In genomic region chr11:108770064-108770463, GRCm38 (mm10) we compare ENCODE assay signal across 27 mouse cellular contexts.
DNase-seq lines count a peak whose midpoint lies in the region; ATAC-seq and TF ChIP-seq lines count a peak whose summit lies in the region.
"Had no signal": no experiment of that assay in that cellular context is flagged by ENCODE, and none has a peak within 500 bp of the region (broad histone marks: within the 10 kb centered on the region; RNA-seq: fewer than 3 reads in every experiment).

No protein-coding gene starts in this region.

- peak; percentile 26 for DNase-seq in gastrocnemius, adult 2 months
- DNase-seq in gastrocnemius, postnatal 25 days, result no peak
- DNase-seq in midbrain, embryonic 10.5 days (ENCODE audit: low spot score), result no peak
- DNase-seq in midbrain, postnatal 0 days (ENCODE audit: low spot score), result no peak
- DNase-seq in embryonic facial prominence, embryonic 11.5 days (ENCODE audit: low spot score), result peak; percentile 35
- DNase-seq in hindbrain, embryonic 14.5 days (ENCODE audit: low spot score), result no peak
- DNase-seq: adrenal gland, adult 8-10 months; cerebellum, adult 18-20 months; cerebellum, postnatal 10 days; forebrain, postnatal 0 days; gastrocnemius, postnatal 14 days; heart, adult 11 months; kidney, postnatal 4 days; lung, postnatal 4 days; thymus, postnatal 14 days had no signal

- H3K27me3 ChIP-seq in midbrain, embryonic 10.5 days (ENCODE audit: low read depth, poor library complexity, severe bottlenecking), result no peaks in the 10 kb centered on the region
- H3K27me3 ChIP-seq in midbrain, postnatal 0 days (ENCODE audit: insufficient read depth, low read length), result no peaks in the 10 kb centered on the region
- H3K27me3 ChIP-seq in embryonic facial prominence, embryonic 11.5 days (ENCODE audit: control insufficient read depth, insufficient read depth, low read length), result no peaks in the 10 kb centered on the region
- no peaks in the 10 kb centered on the region for H3K27me3 ChIP-seq in neural tube, embryonic 15.5 days (replicated peaks)
- no peaks in the 10 kb centered on the region for H3K27me3 ChIP-seq in hindbrain, embryonic 14.5 days (ENCODE audit: control insufficient read depth, insufficient read depth, low read length)
- H3K27me3 ChIP-seq: heart, embryonic 15.5 days; intestine, embryonic 15.5 days; limb, embryonic 13.5 days; lung, embryonic 15.5 days; megakaryocyte, embryonic 14.5 days; midbrain, embryonic 15.5 days; stomach, embryonic 15.5 days had no signal

- 66% methylated on average over 3 of the region's 3 CpGs for WGBS in midbrain, embryonic 10.5 days
- WGBS in midbrain, postnatal 0 days, result 56% methylated on average over 3 of the region's 3 CpGs
- 39% methylated on average over 3 of the region's 3 CpGs for WGBS in embryonic facial prominence, embryonic 11.5 days
- WGBS in neural tube, embryonic 15.5 days, result 69% methylated on average over 3 of the region's 3 CpGs
- 63% methylated on average over 3 of the region's 3 CpGs for WGBS in hindbrain, embryonic 14.5 days

- H3K9ac ChIP-seq in midbrain, postnatal 0 days (replicated peaks; ENCODE audit: low read length, poor library complexity, severe bottlenecking), result no peak overlapping the region
- no peak overlapping the region for H3K9ac ChIP-seq in embryonic facial prominence, embryonic 11.5 days (replicated peaks; ENCODE audit: low read length)
- no peak overlapping the region for H3K9ac ChIP-seq in neural tube, embryonic 15.5 days (replicated peaks)
- H3K9ac ChIP-seq in hindbrain, embryonic 14.5 days, result no peak overlapping the region
- H3K9ac ChIP-seq: forebrain, postnatal 0 days; heart, embryonic 15.5 days; intestine, embryonic 15.5 days; limb, embryonic 13.5 days; lung, embryonic 15.5 days; midbrain, embryonic 15.5 days; stomach, embryonic 15.5 days had no signal

- no peaks in the 10 kb centered on the region for H3K36me3 ChIP-seq in midbrain, embryonic 10.5 days
- no peaks in the 10 kb centered on the region for H3K36me3 ChIP-seq in midbrain, postnatal 0 days (ENCODE audit: insufficient read depth, low read length)
- H3K36me3 ChIP-seq in embryonic facial prominence, embryonic 11.5 days (replicated peaks; ENCODE audit: control insufficient read depth, insufficient read depth, low read depth, low read length), result no peaks in the 10 kb centered on the region
- no peaks in the 10 kb centered on the region for H3K36me3 ChIP-seq in neural tube, embryonic 15.5 days
- H3K36me3 ChIP-seq in hindbrain, embryonic 14.5 days (replicated peaks; ENCODE audit: control insufficient read depth, insufficient read depth), result no peaks in the 10 kb centered on the region
- H3K36me3 ChIP-seq: heart, embryonic 10.5 days; heart, embryonic 15.5 days; intestine, embryonic 15.5 days; limb, embryonic 13.5 days; lung, embryonic 15.5 days; midbrain, embryonic 15.5 days; stomach, embryonic 15.5 days had no signal

- peaks cover 16% of the 10 kb centered on the region for H3K4me1 ChIP-seq in midbrain, embryonic 10.5 days
- H3K4me1 ChIP-seq in midbrain, postnatal 0 days (ENCODE audit: insufficient read depth, low read length), result no peaks in the 10 kb centered on the region
- no peaks in the 10 kb centered on the region for H3K4me1 ChIP-seq in embryonic facial prominence, embryonic 11.5 days (ENCODE audit: control insufficient read depth, insufficient read depth, low read length)
- no peaks in the 10 kb centered on the region for H3K4me1 ChIP-seq in neural tube, embryonic 15.5 days
- peaks cover 3% of the 10 kb centered on the region for H3K4me1 ChIP-seq in hindbrain, embryonic 14.5 days (replicated peaks; ENCODE audit: control insufficient read depth, insufficient read depth, low read length)
- H3K4me1 ChIP-seq: heart, embryonic 10.5 days; heart, embryonic 15.5 days; intestine, embryonic 15.5 days; megakaryocyte, embryonic 14.5 days; stomach, embryonic 15.5 days had no signal

- intact Hi-C loops in gastrocnemius, adult 2 months (cut with DNase I), result no loop called here

- no peaks in the 10 kb centered on the region for H3K9me3 ChIP-seq in midbrain, embryonic 10.5 days (replicated peaks)
- H3K9me3 ChIP-seq in midbrain, postnatal 0 days (ENCODE audit: low read length), result no peaks in the 10 kb centered on the region
- no peaks in the 10 kb centered on the region for H3K9me3 ChIP-seq in embryonic facial prominence, embryonic 11.5 days (replicated peaks; ENCODE audit: control insufficient read depth, low read length)
- H3K9me3 ChIP-seq in neural tube, embryonic 15.5 days (replicated peaks), result no peaks in the 10 kb centered on the region
- H3K9me3 ChIP-seq in hindbrain, embryonic 14.5 days (ENCODE audit: control insufficient read depth, low read length), result no peaks in the 10 kb centered on the region
- H3K9me3 ChIP-seq: heart, embryonic 10.5 days; heart, embryonic 15.5 days; intestine, embryonic 15.5 days; limb, embryonic 13.5 days; lung, embryonic 15.5 days; megakaryocyte, embryonic 14.5 days; midbrain, embryonic 15.5 days; stomach, embryonic 15.5 days had no signal

- no peak overlapping the region for H3K27ac ChIP-seq in gastrocnemius, adult 2 months
- peak overlapping the region; percentile 38; the same call in 1 of the 2 replicates for H3K27ac ChIP-seq in midbrain, embryonic 10.5 days (replicated peaks)
- no peak overlapping the region for H3K27ac ChIP-seq in midbrain, postnatal 0 days (ENCODE audit: low read depth, low read length)
- H3K27ac ChIP-seq in embryonic facial prominence, embryonic 11.5 days (replicated peaks; ENCODE audit: low read depth, low read length), result no peak overlapping the region
- no peak overlapping the region for H3K27ac ChIP-seq in neural tube, embryonic 15.5 days (replicated peaks)
- no peak overlapping the region for H3K27ac ChIP-seq in hindbrain, embryonic 14.5 days
- H3K27ac ChIP-seq: heart, embryonic 10.5 days; heart, embryonic 15.5 days; hindbrain, postnatal 0 days; intestine, embryonic 15.5 days; limb, embryonic 13.5 days; lung, embryonic 15.5 days; midbrain, embryonic 15.5 days; stomach, embryonic 15.5 days had no signal

- ATAC-seq in midbrain, postnatal 0 days (ENCODE audit: low FRiP score), result no peak
- no peak for ATAC-seq in embryonic facial prominence, embryonic 11.5 days (replicated peaks; ENCODE audit: insufficient number of reproducible peaks, low FRiP score, low TSS enrichment, low read depth)
- no peak for ATAC-seq in neural tube, embryonic 15.5 days (ENCODE audit: low FRiP score)
- ATAC-seq in hindbrain, embryonic 14.5 days (ENCODE audit: low FRiP score), result no peak
- ATAC-seq: activated CD4-positive, CD25-positive, alpha-beta regulatory T cell, adult 4 months; forebrain, postnatal 0 days; hindbrain, postnatal 0 days; intestine, embryonic 15.5 days; midbrain, embryonic 15.5 days had no signal

- H3K4me3 ChIP-seq in gastrocnemius, adult 2 months, result no peak overlapping the region
- H3K4me3 ChIP-seq in midbrain, embryonic 10.5 days, result no peak overlapping the region
- H3K4me3 ChIP-seq in midbrain, postnatal 0 days (ENCODE audit: low read depth, low read length), result no peak overlapping the region
- H3K4me3 ChIP-seq in embryonic facial prominence, embryonic 11.5 days (ENCODE audit: low read depth, low read length), result no peak overlapping the region
- no peak overlapping the region for H3K4me3 ChIP-seq in neural tube, embryonic 15.5 days (replicated peaks)
- H3K4me3 ChIP-seq in hindbrain, embryonic 14.5 days (replicated peaks; ENCODE audit: low read length), result no peak overlapping the region
- H3K4me3 ChIP-seq: heart, embryonic 10.5 days; heart, embryonic 15.5 days; intestine, embryonic 15.5 days; limb, embryonic 13.5 days; lung, embryonic 15.5 days; megakaryocyte, embryonic 14.5 days; midbrain, embryonic 15.5 days; stomach, embryonic 15.5 days had no signal

- TF ChIP-seq CTCF in gastrocnemius, adult 2 months (IDR thresholded peaks at IDR 0.05), result no peak
- TF ChIP-seq CTCF in midbrain, postnatal 0 days (IDR thresholded peaks at IDR 0.05), result no peak

- H3K4me2 ChIP-seq in midbrain, postnatal 0 days (ENCODE audit: low read depth, low read length, poor library complexity, severe bottlenecking), result no peak overlapping the region
- H3K4me2 ChIP-seq in embryonic facial prominence, embryonic 11.5 days (ENCODE audit: low read depth, low read length), result no peak overlapping the region
- H3K4me2 ChIP-seq in neural tube, embryonic 15.5 days, result no peak overlapping the region
- no peak overlapping the region for H3K4me2 ChIP-seq in hindbrain, embryonic 14.5 days (replicated peaks)
- H3K4me2 ChIP-seq: heart, embryonic 15.5 days; intestine, embryonic 15.5 days; limb, embryonic 13.5 days; liver, embryonic 11.5 days; lung, embryonic 15.5 days; midbrain, embryonic 15.5 days; stomach, embryonic 15.5 days had no signal

Comparison
In these comparisons a context has a peak if more than half of its experiments do, and no peak if none do; other contexts are left out.
1. DNase-seq: peak in gastrocnemius, adult 2 months (single experiment) and embryonic facial prominence, embryonic 11.5 days (single experiment); none in gastrocnemius, postnatal 25 days (single experiment), midbrain, embryonic 10.5 days (single experiment), midbrain, postnatal 0 days (single experiment) and hindbrain, embryonic 14.5 days (single experiment).